Mouse (Mus musculus) gastrocnemius, postnatal 4 days (tissue): Measurements from ENCODE around the gene Rbpms2. TPM values are rescaled to one million over a fixed set of nuclear protein-coding genes. Genes with fewer than 3 reads are reported as not detected.
"Not testable (repeated sequence)": the region's sequence is repeated elsewhere in the genome, so short reads cannot be mapped to it uniquely, and the experiment has no call there.

Source experiments
- DNase-seq, 2 experiments: peaks; one replicate each; pipeline ENCODE4 v3.0.0; 2021 to 2022; ENCODE audit warnings: low spot score in 2 of 2, mixed read lengths in 2 of 2
- total RNA-seq, 2 experiments: library from RNA; stranded (reverse); gene quantifications; 2 replicates each; pipeline ENCODE4 v1.2.3; 2021

The Rbpms2 gene
- total RNA-seq, 2 experiments from 2014 or later: 5.1 to 5.6 TPM

DNA sequence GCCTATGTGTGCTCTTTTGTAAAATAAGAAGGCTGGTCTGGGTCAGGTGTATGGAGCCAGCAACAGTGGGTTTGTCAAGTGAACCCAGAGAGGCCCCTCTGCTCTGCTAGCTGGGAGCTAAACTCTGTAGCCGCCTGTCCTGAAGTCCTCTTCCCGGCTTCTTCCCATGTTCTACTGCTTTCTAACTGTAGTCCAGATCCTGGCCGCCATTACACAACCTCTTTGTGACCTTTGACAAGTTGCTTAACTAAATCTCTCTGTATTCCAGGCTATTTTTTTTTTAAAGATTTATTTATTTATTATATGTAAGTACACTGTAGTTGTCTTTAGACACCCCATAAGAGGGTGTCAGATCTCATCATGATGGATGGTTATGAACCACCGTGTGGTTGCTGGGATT is 24.3 kb downstream of the Rbpms2 start:
- no peak for DNase-seq

DNA sequence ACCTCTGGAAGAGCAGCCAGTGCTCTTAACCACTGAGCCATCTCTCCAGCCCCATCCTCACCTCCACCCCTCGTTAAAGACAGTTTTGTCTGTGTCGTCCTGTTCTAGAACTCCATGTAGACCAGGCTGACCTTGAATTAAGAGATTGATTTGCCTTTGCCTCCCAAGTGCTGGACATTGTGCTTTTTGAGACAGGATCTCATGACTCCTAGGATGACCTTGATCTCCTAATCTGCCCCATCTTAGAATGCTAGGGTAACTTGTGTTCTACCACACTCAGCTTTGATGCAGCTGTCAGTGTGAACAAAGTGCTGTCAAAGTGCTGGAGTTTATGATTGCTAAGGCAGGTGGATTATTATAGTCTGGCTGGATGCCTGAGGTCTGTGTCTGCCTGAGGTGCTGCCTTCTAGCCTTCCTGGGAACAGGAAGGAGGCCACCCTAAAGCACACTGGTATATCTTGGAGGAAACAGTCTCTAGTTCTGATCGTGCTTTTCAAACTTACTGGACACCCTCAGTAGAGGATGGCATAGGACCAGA is 25.3 kb downstream of the Rbpms2 start:
- no peak for DNase-seq

DNA sequence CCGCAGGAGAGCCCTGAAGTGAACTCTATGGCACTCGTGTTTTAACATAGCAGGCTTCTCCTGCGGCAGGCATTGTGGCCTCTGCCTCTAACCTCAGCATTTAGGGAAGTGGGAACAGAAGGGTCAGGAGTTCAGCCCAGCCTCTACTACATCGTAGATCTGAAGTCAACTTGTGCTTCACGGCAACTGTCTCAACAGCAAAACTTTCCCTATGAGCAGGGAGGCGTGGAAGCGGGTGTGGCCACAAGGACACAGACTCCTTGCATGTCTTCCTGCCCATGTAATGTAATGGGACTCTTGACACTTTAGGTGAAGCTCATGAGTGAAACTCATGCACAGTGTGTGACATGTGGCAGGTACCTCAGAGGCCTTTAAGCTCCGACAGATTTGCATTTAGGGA is 26.1 kb downstream of the Rbpms2 start:
- DNase-seq: no peak

DNA sequence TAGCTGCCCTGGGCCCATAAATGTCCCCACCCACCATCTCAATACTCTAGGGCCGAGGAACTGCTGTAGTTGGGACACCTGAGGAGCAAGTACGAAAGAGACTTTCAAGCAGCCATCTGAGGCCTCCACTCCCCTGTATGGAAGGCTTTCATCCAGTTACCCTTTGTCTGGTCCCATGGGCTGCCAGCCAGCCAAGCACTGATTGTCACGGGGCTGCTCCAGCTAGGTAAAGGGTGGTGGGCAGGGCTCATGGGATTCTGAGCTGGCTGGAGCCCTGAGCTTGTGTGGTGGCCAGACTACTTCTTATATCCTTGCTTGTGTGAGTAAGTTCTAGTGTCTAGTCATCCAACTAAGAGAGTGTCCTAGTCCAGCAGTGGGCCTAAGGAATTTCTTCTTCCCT is 27.8 kb downstream of the Rbpms2 start:
- DNase-seq: no peak

- no peak for DNase-seq
Measured at GRCm38 (mm10) chr9:65661029-65661428, 31.6 kb downstream of the Rbpms2 start.

GRCm38 (mm10) chr9:65661493-65661892 is 32.0 kb downstream of the Rbpms2 start:
- DNase-seq: no peak

- peak in 1 of 2 experiments; percentile 60 for DNase-seq
Measured at GRCm38 (mm10) chr9:65664163-65664562, 34.7 kb downstream of the Rbpms2 start.

DNA sequence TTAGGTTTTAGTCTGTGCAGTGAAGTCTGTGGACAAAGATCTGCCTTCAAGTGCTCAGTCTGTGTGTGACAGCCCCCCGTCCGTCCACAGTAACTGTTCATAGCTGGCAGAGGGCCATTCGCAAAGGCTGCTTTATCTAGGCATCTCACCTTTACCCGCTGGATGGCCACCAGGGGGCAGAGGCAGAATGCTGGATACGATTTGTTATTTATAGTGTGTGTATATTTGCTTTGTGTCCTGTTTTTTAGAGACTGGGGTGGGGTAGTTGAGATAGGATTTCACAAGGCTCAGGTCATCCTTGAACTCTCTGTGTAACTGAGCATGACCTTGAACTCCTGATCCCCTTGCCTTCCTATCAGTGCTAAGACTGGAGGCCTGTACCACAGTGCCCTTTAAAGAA is 36.6 kb downstream of the Rbpms2 start:
- DNase-seq: peak; percentile 44 to 59

DNA sequence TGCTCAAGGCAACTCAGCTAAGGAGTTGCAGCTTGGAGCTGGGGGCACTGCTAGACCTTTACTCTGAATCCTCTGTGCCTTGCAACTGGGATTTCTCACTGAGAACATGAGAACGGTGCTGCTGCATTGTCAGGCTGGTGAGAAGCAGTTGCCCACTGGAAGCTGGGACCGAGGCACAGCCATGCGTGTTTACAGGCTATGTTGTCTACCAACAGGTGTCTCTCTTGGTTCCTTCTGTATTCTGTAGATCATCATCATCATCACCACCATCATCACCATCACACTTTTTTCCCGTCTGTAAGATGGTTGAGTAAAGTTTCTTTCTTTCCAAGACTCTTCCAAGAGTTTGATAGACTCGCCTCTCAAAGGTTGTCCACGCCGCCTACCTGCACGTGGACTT is 38.3 kb downstream of the Rbpms2 start, which contains the start of gene Oaz2:
Oaz2 (plus strand) TSS at position 301 of the 400 bp plus-strand sequence.
- DNase-seq: no peak

DNA sequence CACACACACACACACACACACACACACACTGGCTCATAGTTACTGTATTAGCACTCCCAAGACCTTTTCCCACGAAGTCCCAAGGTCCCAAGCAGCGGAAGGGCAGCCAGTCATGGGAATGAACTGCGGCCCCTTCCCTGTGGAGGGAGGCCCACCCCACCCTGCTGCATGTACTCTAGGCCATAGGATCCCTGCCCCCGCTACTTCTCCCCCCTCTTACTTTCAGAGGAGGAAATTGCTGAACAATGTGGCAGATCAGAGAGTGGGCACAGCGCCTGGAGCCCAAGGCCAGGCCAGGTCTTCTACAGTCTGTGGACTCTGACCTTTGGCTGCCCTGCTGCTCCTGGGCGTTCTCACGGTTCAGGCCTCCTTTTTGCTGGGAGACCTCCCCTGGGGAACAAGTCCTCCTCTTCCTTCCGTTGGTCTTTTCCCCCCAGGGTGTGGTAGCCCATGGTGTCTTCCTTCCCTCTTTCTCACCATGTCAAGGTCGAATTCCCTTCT is 42.0 kb downstream of the Rbpms2 start:
- peak in 1 of 2 experiments; percentile 45 for DNase-seq

GRCm38 (mm10) chr9:65672996-65673395 is 43.5 kb downstream of the Rbpms2 start:
- DNase-seq: no peak

- no peak for DNase-seq
Measured at GRCm38 (mm10) chr9:65675461-65676357, 46.3 kb downstream of the Rbpms2 start.

DNA sequence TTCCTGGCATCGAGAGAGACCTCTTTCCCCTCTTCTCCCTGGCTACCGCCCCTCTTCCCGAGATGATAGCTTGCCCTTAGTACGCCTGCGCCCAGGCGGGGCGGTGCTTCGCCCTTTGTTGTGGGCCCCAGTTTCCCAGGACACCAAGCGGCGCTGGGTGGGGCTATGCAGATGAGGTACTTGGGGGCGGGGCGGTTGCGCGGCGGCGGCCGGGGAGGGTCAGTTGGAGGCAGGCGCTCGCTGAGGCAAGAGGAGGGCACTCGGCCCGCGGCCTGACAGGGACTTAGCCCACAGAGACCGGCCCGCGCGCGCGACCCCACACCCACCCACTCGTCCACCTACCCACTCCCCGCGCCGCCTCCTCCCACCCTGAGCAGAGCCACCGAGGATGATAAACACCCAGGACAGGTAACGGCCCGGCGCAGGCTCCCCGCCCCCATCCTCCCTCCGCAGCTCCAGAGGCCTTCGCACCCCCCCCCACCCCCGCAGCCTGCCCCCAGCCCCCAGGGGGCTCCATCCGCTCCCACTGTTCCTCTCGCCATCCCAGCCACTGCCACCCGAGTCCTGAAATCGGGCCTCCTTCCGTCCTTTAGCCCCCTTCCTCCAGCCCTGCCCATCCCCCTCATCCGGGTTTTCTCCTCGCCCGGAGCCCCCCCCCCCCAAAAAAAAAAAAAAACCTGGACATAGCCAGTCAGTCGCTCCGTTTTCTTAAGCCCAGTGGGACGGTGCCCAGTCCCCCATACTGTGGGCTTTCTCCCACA is 47.1 kb downstream of the Rbpms2 start:
- DNase-seq: peak; percentile 98

DNA sequence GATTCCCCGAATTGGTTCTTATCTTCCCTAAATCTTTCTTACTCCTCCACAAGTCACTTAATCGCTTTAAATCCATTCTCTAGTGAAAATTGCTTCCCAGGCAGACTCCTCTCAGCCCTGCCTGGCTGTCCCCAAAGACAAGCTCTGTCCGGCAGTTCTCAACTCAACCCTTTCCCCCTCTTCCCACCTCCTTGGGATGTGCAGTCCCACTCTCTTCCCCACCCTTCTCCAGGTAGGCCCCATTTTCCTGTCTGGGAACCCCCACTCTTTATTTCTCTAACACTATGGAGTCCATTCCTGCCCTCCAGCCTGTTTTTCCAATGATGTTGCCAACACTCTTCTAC is 47.6 kb downstream of the Rbpms2 start:
- DNase-seq: no peak

GRCm38 (mm10) chr9:65679181-65679761 is 49.8 kb downstream of the Rbpms2 start:
- peak in 1 of 2 experiments; percentile 46 for DNase-seq

DNA sequence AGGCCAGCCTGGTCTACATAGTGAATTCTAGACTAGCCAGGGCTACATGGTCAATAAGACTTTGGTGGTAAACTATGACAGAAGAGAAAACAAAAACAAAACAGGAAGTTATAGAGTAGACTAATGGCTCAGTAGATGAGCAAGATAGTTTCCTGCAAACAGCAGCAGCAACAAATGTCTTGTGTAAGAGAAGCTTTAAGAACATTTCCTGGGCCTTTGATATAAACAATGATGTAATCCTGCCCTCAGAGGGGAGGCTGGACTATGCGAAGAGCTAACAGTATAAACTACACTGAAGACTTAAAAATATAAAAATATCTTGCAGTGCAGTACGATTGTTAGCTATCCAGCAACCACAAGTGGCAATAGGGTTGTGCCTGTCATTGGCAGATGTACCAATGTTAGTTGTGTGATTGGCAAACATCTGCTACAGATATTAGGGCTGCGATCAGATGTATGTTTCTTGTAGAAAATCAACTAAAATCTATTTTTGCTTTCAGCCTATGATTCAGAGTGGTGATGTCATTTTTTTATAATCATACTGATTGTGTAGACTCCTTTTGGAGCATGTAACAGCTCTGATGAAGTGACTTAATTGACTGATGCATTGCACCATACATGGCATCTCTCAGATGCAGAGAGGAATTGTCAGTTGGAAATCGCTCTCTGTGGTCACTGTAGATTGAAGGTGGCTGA is 51.6 kb downstream of the Rbpms2 start:
- DNase-seq: no peak

DNA sequence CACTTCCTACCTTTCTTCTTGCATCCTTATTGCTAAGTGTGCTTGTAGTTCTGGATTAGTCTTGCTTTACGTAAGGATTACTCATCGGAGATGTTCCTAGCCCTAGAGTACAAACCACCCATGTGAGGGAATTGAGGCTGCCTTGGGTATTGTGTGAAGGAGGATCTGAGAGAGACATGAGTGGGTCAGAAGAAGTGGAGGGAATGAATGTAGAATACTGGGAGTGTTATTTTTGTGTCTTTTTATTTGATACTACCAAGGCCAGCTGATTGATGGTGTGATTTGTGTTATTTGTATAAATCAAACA is 52.1 kb downstream of the Rbpms2 start:
- no peak for DNase-seq

DNA sequence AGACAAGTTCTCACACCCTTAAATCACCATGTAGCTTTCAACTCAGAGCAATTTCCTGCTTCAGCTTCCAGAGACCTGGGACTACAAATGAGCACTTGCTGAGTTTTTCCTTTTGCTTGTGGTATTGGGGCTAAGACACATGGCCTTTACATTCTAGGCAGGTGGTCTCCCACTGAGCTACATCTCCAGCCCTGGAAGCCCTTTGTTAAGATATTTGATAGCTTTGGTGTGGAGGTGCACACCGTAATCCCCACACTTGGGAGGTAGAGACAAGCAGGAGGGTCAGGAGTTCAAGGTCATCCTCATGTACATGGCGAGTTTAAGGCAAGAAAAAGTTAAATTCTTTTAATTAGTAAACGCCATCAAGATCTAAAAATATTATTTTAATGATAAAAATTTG is 52.7 kb downstream of the Rbpms2 start:
- no peak for DNase-seq

DNA sequence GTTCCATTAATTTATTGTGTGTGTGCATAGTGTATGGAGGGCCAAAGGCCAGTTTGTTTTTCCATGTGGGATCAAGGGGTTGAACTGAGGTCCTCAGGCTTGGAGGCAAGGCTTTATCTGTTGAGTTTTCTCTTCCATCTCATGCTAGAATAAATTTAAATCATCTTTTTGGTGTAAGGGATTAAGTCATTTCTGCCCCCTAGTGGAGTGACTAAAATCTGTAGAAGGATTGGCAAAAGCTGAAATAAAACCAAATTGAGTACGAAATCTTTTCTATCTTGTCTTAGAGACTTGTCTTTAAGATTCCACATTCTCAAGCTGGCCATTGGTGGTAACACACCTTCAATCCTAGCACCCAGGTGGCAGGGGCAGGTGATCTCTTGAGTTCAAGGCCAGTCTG is 53.5 kb downstream of the Rbpms2 start:
- DNase-seq: no peak

- no peak for DNase-seq
Measured at GRCm38 (mm10) chr9:65684704-65685103, 55.3 kb downstream of the Rbpms2 start.

- not testable (repeated sequence) for DNase-seq
Measured at GRCm38 (mm10) chr9:65689869-65690268, 60.4 kb downstream of the Rbpms2 start.
